Mouse (Mus musculus) kidney, postnatal 4 days (tissue): ENCODE data around the gene Fkbp9.

Experiments
- DNase-seq, 2 experiments: peaks; one replicate each; pipeline ENCODE4 v3.0.0; 2021; ENCODE audit warnings: mixed read lengths in 2 of 2

The Fkbp9 gene

GRCm38 (mm10) chr6:56906121-56906846 lies 74.4 kb downstream of the Fkbp9 start:
- peak in 1 of 2 experiments; percentile 39 for DNase-seq

GRCm38 (mm10) chr6:56907973-56908372 lies 76.1 kb downstream of the Fkbp9 start:
- no peak for DNase-seq

DNA sequence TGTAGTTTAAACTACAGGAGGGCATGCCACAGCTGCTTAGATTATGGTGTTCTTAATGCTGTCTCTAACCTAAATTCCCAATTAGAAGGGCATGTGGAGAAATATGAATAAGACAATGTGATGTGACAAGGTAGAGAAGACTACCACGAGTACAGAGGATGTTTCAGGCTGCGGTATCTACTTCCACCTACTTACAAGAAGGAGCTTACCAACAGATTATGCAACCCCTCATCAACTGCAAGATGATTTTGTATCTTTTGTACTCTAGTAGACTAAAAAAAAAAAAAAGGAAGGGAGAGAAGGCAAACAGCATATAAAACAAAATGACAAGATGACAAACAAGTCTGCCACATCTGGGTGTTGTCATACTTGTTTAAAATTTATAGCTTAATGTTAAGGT lies 76.5 kb downstream of the Fkbp9 start:
- DNase-seq = no peak

- DNase-seq = peak; percentile 82 to 84
Measured at GRCm38 (mm10) chr6:56908912-56909311, 77.1 kb downstream of the Fkbp9 start.

GRCm38 (mm10) chr6:56910910-56911309 lies 79.1 kb downstream of the Fkbp9 start:
- DNase-seq = no peak

GRCm38 (mm10) chr6:56913092-56913858 lies 81.4 kb downstream of the Fkbp9 start:
- no peak for DNase-seq

- no peak for DNase-seq
Measured at GRCm38 (mm10) chr6:56916279-56916678, 84.4 kb downstream of the Fkbp9 start.

DNA sequence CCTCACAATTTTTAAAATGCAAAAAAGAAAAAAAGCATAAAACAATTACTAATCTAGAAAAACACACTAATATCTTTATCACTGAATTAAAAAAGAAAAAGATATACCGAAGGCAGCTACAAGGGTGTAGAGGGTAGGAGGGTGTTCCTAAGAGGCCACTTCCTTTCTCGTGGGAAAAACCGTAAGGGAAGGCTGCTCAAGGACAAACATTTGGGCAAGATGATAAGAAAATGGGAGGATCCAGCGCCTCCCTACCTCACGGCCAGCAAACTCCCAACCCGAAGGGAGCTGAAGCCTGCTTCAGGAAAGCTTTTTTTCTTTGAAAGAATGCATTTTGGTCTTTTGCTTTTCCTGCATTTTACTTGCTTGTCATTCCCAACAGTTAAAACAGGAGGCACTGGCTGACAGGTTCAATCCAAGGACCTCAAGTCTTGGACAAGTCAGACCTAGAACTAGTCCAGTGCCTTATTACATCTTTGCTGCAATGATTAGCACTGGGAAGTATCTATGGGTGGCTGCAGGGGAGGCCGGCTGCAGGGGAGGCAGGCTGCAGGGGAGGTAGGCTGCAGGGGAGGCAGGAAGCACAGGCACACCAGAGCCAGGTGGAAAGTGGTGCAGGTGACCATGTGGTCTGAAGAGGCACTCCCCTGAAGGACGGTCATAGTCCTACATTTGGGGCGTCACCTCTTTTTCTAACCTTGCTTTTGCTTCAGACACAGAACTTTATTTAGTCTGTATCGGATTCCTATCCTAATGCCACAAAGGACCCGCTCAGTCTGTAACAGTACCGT lies 85.9 kb downstream of the Fkbp9 start:
- peak in 1 of 2 experiments; percentile 11 for DNase-seq

- DNase-seq = no peak
Measured at GRCm38 (mm10) chr6:56919330-56920044, 87.6 kb downstream of the Fkbp9 start.

DNA sequence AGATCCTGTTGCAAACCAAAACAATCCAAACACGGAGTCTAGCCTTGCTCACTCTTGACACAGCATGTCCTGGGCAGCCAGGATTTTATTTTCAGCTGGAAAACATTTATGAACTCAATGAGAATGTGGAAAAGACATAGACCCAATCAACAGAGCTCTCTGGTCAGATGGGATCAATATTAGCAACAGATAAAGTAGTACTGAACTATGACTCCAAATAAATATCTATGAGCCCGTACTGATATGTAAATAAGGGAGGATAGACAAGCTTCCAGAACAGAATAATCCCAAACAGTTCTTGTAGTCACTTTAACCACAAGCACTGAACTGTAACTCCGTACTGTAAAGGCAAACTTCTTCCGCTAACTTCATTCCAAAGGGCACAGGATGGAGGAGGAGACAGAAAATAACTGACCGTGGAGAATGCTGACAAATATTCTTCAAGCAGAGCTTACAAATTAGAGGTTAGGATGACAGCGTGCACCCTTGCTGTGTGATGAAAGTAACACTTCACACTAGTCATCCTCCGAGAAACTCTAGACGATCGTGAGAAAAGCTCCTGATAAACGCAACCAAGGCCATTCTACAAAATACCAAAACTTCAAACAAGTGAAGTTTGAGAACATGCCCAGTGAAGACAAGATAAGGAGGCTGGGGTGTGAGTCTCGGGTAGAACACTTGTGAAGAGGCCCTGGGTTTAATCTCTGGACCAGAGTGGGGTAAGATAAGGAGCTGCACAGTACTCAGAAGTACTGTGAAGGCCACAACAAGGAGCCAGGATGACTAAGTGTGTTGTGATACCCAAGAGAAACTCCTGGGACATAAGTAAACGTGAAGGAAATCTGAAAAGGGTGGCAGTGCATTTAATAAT lies 88.6 kb downstream of the Fkbp9 start:
- peak in 1 of 2 experiments; percentile 8 for DNase-seq

GRCm38 (mm10) chr6:56923331-56923725 lies 91.5 kb downstream of the Fkbp9 start:
- no peak for DNase-seq

GRCm38 (mm10) chr6:56923726-56924707 lies 92.2 kb downstream of the Fkbp9 start, which contains the start of the genes Nt5c3 and Vmn1r4:
TSS of gene Nt5c3 (minus strand) at chr6:56923932.
TSS of gene Vmn1r4 (plus strand) at chr6:56924015.
- peak; percentile 94 to 96 for DNase-seq
